Mouse (Mus musculus) stomach, embryonic 15.5 days (tissue): ENCODE measurements around the gene Dnah5. TPM values are rescaled to one million over a fixed set of nuclear protein-coding genes. Genes with fewer than 3 reads are reported as not detected.
"Not testable (repeated sequence)": the region's sequence is repeated elsewhere in the genome, so short reads cannot be mapped to it uniquely, and the experiment has no call there.

ENCODE experiments used
- ATAC-seq: fragments of 200-750 bp; cut with Nextera tagmentation; 2 replicates; pipeline ENCODE4 v1.8.0; 2017; ENCODE audit warnings: low read depth, moderate number of reproducible peaks, moderate TSS enrichment; ENCODE audit not compliant: insufficient read depth, low FRiP score
- H3K27ac ChIP-seq: fragments of 300-500 bp; sonication (generic); 2 replicates; pipeline ENCODE4 v1.5.1; 2015; ENCODE audit warnings: mild to moderate bottlenecking, inconsistent platforms
- H3K27me3 ChIP-seq: fragments of 300-500 bp; sonication (generic); replicated peaks from 2 replicates; pipeline ENCODE4 v1.6.1; 2015; ENCODE audit warnings: inconsistent platforms
- H3K36me3 ChIP-seq: fragments of 300-500 bp; sonication (generic); 2 replicates; pipeline ENCODE4 v1.6.1; 2015; ENCODE audit warnings: inconsistent platforms
- H3K4me1 ChIP-seq: fragments of 300-500 bp; sonication (generic); 2 replicates; pipeline ENCODE4 v1.6.1; 2015; ENCODE audit warnings: inconsistent platforms
- H3K4me2 ChIP-seq: fragments of 300-500 bp; sonication (generic); 2 replicates; pipeline ENCODE4 v1.6.1; 2015; ENCODE audit warnings: mild to moderate bottlenecking, inconsistent platforms
- H3K4me3 ChIP-seq: fragments of 300-500 bp; sonication (generic); replicated peaks from 2 replicates; pipeline ENCODE4 v1.5.1; 2015; ENCODE audit warnings: inconsistent platforms
- H3K9ac ChIP-seq: fragments of 300-500 bp; sonication (generic); 2 replicates; pipeline ENCODE4 v1.6.1; 2015; ENCODE audit warnings: inconsistent platforms
- H3K9me3 ChIP-seq: fragments of 300-500 bp; sonication (generic); 2 replicates; pipeline ENCODE4 v1.6.1; 2016; ENCODE audit warnings: inconsistent platforms
- WGBS: fragments of 180-500 bp; shearing (Covaris S2); methylation state at CpG from one replicate; pipeline ENCODE4 v1.1.7; 2015; 5-methylcytosine and 5-hydroxymethylcytosine counted together
- polyA plus RNA-seq: library from polyadenylated mRNA; unstranded; fragments of >200 nt; fragmentation: Nextera tagmentation; extraction: Ambion mirVana; gene quantifications from 2 replicates; pipeline ENCODE4 v1.2.1, GENCODE M21; 2015

The Dnah5 gene
- polyA plus RNA-seq, 1 experiment from 2014 or later = 0.01 TPM

DNA sequence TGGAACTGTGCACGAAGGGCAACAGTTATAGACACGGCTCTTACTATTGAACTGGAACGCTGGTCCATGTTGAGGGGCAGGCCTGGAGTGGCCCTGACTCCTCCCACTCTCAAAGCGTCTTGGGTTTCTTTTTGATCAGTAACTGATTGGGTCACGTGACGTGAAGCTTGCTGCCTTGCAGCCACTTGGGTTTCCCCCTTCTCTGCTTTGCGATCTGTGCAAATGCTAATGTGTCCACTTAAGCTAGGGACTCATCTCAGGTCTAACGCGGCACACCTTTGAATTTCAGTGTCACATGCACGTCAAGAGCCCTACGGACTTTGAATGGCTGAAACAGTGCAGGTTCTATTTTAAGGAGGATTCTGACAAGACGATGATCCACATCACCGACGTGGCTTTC, 109.9 kb downstream of the Dnah5 start:
- H3K4me3 ChIP-seq = no peak overlapping the region
- no peaks in the 10 kb centered on the region for H3K4me1 ChIP-seq
- no peaks in the 10 kb centered on the region for H3K9me3 ChIP-seq
- H3K4me2 ChIP-seq = no peak overlapping the region
- 75% methylated on average over 14 of the region's 14 CpGs for WGBS
- no peaks in the 10 kb centered on the region for H3K27me3 ChIP-seq
- no peak for ATAC-seq
- no peak overlapping the region for H3K9ac ChIP-seq
- H3K36me3 ChIP-seq = no peaks in the 10 kb centered on the region
- no peak overlapping the region for H3K27ac ChIP-seq

DNA sequence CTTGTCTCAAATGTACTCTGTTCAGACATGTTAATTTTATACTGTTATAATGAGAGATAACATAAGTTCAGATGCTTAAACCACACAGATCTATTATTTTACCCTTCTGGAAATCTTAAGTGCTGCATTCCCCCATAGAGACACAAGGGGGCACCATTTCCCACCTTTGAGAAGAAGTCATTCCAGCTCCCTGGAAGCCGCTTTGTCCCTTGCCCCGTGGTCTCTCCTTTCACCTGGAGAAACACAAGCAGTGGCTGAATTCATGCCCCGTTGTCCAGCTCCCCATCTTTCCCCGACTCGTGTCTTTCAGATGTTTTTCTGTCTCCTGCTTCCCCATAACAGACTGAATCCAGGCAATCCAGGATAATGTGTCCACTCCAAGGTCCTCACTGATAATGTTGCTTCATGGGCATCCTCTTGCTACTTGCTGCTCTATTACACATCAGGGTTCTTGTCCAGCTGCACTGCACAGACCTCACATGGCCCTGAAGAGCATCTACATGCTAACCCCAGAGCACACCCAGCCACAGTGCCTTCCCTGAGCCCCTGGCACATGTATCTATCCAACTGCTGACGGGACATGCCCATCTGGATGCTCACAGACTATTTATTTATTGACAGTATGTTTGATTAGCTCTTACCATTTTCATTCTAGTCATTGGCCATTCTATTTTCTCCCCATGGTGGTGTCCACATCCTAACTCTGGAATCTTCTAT, 112.4 kb downstream of the Dnah5 start:
- 26% methylated on average over 6 of the region's 6 CpGs for WGBS
- Histone ChIP-seq H3K27me3 (no peaks in the 10 kb centered on the region), H3K4me1 (no peaks in the 10 kb centered on the region), H3K27ac (no peak overlapping the region), H3K4me2 (no peak overlapping the region), H3K9me3 (no peaks in the 10 kb centered on the region), H3K36me3 (no peaks in the 10 kb centered on the region), H3K4me3 (no peak overlapping the region), H3K9ac (no peak overlapping the region)
- no peak for ATAC-seq

DNA sequence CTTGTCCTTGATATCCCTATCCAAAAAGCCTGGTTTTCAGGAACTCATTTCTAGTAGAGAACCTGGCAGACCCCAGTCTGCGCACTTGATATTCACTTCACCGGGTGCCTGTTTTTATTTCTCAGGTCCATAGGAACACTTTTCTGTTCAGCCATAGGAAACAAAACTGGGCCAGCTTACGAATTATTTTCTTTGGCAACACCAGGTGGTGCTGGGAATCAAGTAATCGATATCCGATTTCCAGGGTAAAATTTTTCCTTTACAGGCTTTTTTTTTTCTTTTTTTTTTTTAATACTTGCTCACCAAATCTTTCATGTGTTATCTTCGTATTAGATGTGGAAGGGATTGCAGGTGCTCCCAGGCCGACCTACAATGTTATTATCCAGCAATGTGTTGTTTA, 119.0 kb downstream of the Dnah5 start:
- no peak overlapping the region for H3K27ac ChIP-seq
- no peak overlapping the region for H3K9ac ChIP-seq
- H3K27me3 ChIP-seq = no peaks in the 10 kb centered on the region
- 78% methylated on average over 7 of the region's 7 CpGs for WGBS
- H3K4me3 ChIP-seq = no peak overlapping the region
- ATAC-seq = no peak
- no peaks in the 10 kb centered on the region for H3K36me3 ChIP-seq
- no peak overlapping the region for H3K4me2 ChIP-seq
- H3K9me3 ChIP-seq = no peaks in the 10 kb centered on the region
- H3K4me1 ChIP-seq = no peaks in the 10 kb centered on the region

DNA sequence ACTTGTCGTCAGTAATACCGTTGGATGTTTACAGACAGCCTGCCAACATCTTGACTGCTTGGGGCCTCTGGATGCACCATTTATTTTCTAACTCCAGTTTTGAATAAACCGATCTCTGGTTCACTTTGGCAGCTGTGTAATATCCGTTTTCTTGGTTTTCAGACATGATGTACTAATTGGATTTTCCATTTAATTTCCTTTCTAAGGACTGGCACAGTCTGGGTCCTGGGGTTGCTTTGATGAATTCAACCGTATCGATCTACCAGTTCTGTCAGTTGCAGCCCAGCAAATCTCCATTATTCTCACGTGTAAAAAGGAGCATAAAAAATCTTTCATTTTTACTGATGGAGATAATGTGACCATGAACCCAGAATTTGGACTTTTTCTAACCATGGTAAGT, 123.4 kb downstream of the Dnah5 start:
- no peak overlapping the region for H3K9ac ChIP-seq
- no peaks in the 10 kb centered on the region for H3K9me3 ChIP-seq
- no peak overlapping the region for H3K4me2 ChIP-seq
- H3K36me3 ChIP-seq = no peaks in the 10 kb centered on the region
- 63% methylated on average over 7 of the region's 7 CpGs for WGBS
- no peak overlapping the region for H3K4me3 ChIP-seq
- ATAC-seq = no peak
- no peak overlapping the region for H3K27ac ChIP-seq
- no peaks in the 10 kb centered on the region for H3K27me3 ChIP-seq
- no peaks in the 10 kb centered on the region for H3K4me1 ChIP-seq

DNA sequence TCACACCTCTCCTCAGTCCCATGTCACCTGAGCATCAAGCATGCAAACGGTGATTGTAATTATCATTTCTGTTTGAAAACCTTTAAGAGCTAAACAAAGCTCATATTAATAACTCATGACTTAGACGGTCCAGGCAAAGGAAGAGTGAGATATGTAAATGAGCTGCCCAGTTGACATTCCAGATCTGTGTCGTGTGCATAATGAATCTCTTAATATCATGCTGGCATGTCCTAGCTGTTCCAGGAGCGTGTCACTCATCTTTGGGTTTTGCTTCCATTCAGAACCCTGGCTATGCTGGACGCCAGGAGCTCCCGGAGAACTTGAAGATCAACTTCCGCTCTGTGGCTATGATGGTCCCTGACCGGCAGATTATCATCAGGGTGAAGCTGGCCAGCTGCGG, 123.9 kb downstream of the Dnah5 start:
- H3K4me2 ChIP-seq = no peak overlapping the region
- H3K9ac ChIP-seq = no peak overlapping the region
- no peaks in the 10 kb centered on the region for H3K27me3 ChIP-seq
- 86% methylated on average over 9 of the region's 9 CpGs for WGBS
- no peaks in the 10 kb centered on the region for H3K9me3 ChIP-seq
- H3K4me1 ChIP-seq = no peaks in the 10 kb centered on the region
- H3K4me3 ChIP-seq = no peak overlapping the region
- no peaks in the 10 kb centered on the region for H3K36me3 ChIP-seq
- ATAC-seq = no peak
- no peak overlapping the region for H3K27ac ChIP-seq

DNA sequence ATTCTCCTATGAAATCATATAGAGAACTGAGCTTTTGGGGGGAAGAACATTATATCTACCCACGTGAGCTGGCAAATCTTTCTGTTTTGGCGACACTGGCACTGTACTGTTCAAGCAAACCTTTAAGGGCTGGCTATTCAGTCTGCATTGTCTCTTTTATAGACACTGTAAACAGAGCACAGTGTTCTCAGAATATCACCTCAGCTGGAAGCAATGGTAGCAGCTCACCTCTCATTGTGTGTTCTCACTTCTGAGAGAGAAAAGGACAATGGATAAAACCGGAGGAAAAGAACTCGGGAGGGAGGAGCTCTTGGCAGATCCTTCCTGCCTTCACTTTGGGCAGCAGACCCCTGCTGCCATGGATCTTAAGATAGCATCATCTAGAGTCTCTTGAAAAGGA, 137.6 kb downstream of the Dnah5 start:
- Histone ChIP-seq H3K27me3 (no peaks in the 10 kb centered on the region), H3K9me3 (no peaks in the 10 kb centered on the region), H3K4me1 (no peaks in the 10 kb centered on the region), H3K4me3 (no peak overlapping the region), H3K27ac (no peak overlapping the region), H3K9ac (no peak overlapping the region), H3K4me2 (no peak overlapping the region), H3K36me3 (no peaks in the 10 kb centered on the region)
- no peak for ATAC-seq
- WGBS = 44% methylated on average over 4 of the region's 4 CpGs

DNA sequence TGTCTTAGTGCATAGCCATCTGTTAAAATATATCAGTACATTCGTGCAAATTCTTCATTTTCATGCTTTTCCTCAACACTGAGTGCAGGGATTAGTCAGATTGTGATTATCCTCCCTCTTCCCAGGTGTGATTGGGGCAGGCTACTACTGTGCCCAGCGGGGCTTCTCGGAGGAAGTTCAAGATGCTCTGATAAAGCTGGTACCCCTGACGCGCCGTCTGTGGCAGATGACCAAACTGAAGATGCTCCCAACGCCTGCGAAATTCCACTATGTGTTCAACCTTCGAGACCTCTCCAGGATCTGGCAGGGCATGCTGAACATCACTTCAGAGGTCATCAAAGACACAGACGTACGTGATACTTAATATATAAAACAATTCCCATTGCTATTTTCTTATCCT, 164.0 kb downstream of the Dnah5 start:
- Histone ChIP-seq H3K27me3 (no peaks in the 10 kb centered on the region), H3K4me3 (no peak overlapping the region), H3K4me1 (no peaks in the 10 kb centered on the region), H3K4me2 (no peak overlapping the region), H3K9ac (no peak overlapping the region), H3K36me3 (no peaks in the 10 kb centered on the region), H3K27ac (no peak overlapping the region), H3K9me3 (no peaks in the 10 kb centered on the region)
- 83% methylated on average over 11 of the region's 11 CpGs for WGBS
- no peak for ATAC-seq

DNA sequence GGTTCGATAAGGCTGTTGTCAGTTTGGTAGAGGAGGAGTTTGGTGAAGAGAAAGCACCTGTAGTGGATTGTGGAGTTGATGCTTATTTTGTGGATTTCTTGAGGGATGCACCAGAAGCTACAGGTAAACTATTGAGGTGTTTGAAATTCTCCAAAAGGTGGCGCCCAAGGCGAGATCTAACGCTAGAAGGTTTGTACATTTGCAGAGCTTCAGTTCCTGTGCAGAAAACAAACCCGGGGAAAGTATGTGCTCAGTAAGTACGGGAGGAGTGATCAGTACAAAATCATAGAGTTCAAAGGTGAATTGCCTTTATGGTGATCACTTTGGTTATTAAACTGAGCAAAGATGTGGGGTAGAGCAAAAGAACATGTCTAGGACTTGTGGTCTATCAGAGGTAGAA, 166.9 kb downstream of the Dnah5 start:
- H3K4me3 ChIP-seq = no peak overlapping the region
- H3K9ac ChIP-seq = no peak overlapping the region
- no peak overlapping the region for H3K4me2 ChIP-seq
- no peaks in the 10 kb centered on the region for H3K36me3 ChIP-seq
- H3K4me1 ChIP-seq = no peaks in the 10 kb centered on the region
- H3K9me3 ChIP-seq = no peaks in the 10 kb centered on the region
- 88% methylated on average over 6 of the region's 6 CpGs for WGBS
- no peak overlapping the region for H3K27ac ChIP-seq
- no peak for ATAC-seq
- H3K27me3 ChIP-seq = no peaks in the 10 kb centered on the region

DNA sequence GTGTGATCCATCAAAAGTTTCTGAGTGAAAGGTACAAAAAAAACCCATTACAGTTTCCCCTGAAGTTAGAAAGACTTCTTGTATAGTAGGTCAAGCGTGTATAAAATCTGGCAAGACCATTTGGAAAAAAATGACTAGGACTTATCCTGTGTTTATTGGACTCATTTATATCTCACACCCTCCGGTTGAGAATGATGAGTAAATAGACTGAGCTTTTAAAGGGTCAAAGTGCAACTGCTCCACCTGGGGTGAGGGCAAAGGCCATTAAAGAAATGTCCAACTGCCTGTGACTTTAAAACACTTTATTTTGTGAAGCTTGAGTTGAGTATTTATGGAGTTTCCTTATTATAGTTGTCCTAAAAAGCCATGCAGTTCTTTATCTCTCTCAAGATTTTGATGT, 168.0 kb downstream of the Dnah5 start:
- no peak for ATAC-seq

DNA sequence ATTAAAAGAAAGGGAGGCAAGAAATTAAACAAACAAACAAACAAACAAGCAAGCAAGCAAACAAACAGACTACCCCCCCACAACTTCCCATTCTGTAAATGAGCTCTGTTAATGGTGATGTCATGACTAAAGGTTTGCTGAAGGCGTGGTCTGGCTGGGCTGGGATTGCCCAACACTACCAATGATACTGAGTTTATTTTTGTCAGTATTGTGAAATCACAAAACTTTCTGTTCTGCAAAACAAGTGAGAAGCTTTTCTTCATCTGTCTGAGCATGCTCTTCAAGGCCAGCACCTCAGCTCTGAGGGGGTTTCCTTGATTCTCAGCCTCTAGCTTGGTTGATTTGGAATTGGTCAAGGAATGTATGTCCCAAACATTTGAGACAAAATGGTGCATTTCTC, 170.8 kb downstream of the Dnah5 start:
- WGBS = 74% methylated on average over 1 of the region's 1 CpGs
- Histone ChIP-seq H3K9me3 (no peaks in the 10 kb centered on the region), H3K36me3 (no peaks in the 10 kb centered on the region), H3K27ac (no peak overlapping the region), H3K27me3 (no peaks in the 10 kb centered on the region), H3K4me1 (no peaks in the 10 kb centered on the region), H3K4me2 (no peak overlapping the region), H3K9ac (no peak overlapping the region), H3K4me3 (no peak overlapping the region)
- ATAC-seq = no peak

More for the DNA sequence above, 168.0 kb downstream of the Dnah5 start:
- H3K4me2 ChIP-seq = no peak overlapping the region
- no peaks in the 10 kb centered on the region for H3K9me3 ChIP-seq
- no peaks in the 10 kb centered on the region for H3K27me3 ChIP-seq
- no peak overlapping the region for H3K27ac ChIP-seq
- 33% methylated on average over 2 of the region's 2 CpGs for WGBS
- H3K9ac ChIP-seq = no peak overlapping the region
- H3K4me1 ChIP-seq = no peaks in the 10 kb centered on the region
- no peak overlapping the region for H3K4me3 ChIP-seq
- no peaks in the 10 kb centered on the region for H3K36me3 ChIP-seq

DNA sequence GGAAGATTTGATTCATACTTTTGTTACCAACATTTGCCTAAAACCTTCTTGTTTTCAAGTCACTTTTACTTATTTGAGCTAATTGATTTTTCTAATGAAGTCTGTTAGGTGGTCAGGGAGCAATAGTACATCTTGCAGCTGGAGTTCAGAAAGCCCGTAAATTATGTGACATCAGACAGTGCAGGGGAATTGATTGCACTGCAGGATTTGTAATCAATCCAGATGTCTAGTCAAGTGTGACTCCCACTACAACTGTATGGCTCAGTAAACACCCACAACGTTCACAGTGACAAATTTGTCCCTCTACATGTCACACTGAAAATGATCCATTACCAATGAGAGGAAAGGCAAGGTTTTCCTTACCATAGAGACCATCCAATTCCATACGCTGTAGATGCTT, 177.4 kb downstream of the Dnah5 start:
- Histone ChIP-seq H3K9ac (no peak overlapping the region), H3K36me3 (no peaks in the 10 kb centered on the region), H3K4me3 (no peak overlapping the region), H3K4me2 (no peak overlapping the region), H3K9me3 (no peaks in the 10 kb centered on the region), H3K27me3 (no peaks in the 10 kb centered on the region), H3K27ac (no peak overlapping the region), H3K4me1 (no peaks in the 10 kb centered on the region)
- no peak for ATAC-seq
- 47% methylated on average over 3 of the region's 3 CpGs for WGBS

DNA sequence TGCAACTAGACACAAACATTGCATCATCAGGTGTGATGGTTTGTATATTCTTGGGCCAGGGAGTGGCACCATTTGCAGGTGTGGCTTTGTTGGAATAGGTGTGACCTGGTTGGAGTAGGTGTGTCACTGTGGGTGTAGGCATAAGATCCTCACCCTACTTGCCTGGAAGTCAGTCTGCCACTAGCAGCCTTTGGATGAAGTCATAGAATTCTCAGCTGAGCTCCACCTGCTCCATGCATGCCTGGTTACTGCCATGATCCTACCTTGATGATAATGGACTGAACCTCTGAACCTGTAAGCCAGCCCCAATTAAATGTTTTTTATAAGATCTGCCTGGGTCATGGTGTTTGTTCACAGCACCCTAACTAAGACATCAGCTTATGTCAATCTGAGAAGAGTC, 190.2 kb downstream of the Dnah5 start:
- H3K9me3 ChIP-seq, H3K4me2 ChIP-seq, ATAC-seq: not testable (repeated sequence)

DNA sequence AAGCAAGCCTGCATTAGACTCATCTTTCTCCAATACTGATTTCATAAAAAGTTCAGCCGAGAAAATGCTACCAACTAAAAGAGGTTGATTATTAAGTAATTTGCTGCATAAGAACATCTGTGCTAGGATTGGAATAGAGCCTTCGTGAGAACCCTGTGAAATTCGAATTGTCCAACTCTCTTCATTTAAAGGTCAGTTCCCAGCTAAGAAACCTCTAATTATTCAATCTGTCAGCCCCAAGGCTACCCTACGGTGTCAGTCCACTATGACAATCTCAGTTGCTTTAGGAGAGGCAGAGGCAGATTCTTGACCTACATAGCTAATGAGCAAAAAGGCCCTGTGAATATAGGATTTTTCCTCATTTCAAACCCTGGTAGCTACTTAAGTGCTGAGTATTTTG, 191.9 kb downstream of the Dnah5 start:
- no peak for ATAC-seq
- H3K4me2 ChIP-seq = no peak overlapping the region
- H3K4me3 ChIP-seq = no peak overlapping the region
- no peaks in the 10 kb centered on the region for H3K4me1 ChIP-seq
- no peaks in the 10 kb centered on the region for H3K9me3 ChIP-seq
- WGBS = 60% methylated on average over 4 of the region's 4 CpGs
- H3K27ac ChIP-seq = no peak overlapping the region
- no peaks in the 10 kb centered on the region for H3K27me3 ChIP-seq
- no peaks in the 10 kb centered on the region for H3K36me3 ChIP-seq
- no peak overlapping the region for H3K9ac ChIP-seq

More for the DNA sequence above, 190.2 kb downstream of the Dnah5 start:
- H3K27me3 ChIP-seq, H3K9ac ChIP-seq, H3K36me3 ChIP-seq, H3K4me3 ChIP-seq, H3K4me1 ChIP-seq, H3K27ac ChIP-seq: not testable (repeated sequence)
